Mouse (Mus musculus) c-Kit-negative CD71-positive TER-119-positive erythroid progenitor cells, embryonic 14.5 days (primary cell): ENCODE results near the gene Olfr101.
A peak's percentile ranks its signal among the peaks of the same experiment; 100 is the strongest.

Experiments used
- DNase-seq: peaks from one replicate; pipeline ENCODE4 v3.0.0-alpha.2; 2013; ENCODE audit warnings: low read depth, low spot score

Olfr101 gene

GRCm38 (mm10) chr17:37304213-37304612 lies at the start of gene Olfr101:
TSS of gene Olfr101 (minus strand) at chr17:37304313.
- DNase-seq: no peak

GRCm38 (mm10) chr17:37339598-37339997 lies 35.5 kb upstream of the Olfr101 start, which contains the start of gene Olfr103:
TSS of gene Olfr103 (minus strand) at chr17:37339698.
- DNase-seq: no peak

GRCm38 (mm10) chr17:37316954-37317353 lies 12.8 kb upstream of the Olfr101 start, which contains the start of gene Olfr102:
TSS of gene Olfr102 (minus strand) at chr17:37317054.
- no peak for DNase-seq

DNA sequence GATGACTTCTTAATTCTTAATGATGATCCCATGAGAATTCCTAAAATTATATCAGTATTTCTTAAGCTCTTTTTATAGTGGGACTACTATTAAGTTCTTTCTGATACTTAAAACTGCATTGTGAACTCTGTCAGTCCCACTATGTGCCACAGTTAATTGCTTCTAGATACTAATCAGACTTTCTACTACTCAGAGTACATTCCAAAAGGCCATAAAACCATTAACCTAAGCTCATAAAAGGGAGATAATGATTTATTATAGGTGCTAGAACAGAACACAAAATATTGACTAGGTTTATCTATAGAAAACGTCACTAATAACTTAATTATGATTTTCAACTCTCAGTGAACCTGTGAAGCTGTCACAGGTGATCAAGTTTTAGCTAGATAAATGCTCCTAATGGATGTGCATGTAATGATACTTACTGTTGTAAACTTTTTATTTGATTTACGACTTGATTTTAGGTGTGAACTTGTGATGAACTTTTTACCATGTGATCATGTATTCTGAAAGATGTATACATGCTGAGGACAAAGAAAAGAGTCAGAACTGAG lies 6.1 kb upstream of the Olfr101 start:
- no peak for DNase-seq

GRCm38 (mm10) chr17:37308483-37308882 lies 4.4 kb upstream of the Olfr101 start:
- DNase-seq: no peak

GRCm38 (mm10) chr17:37283360-37283759 lies 20.8 kb downstream of the Olfr101 start, which contains the start of gene Olfr99:
TSS of gene Olfr99 (minus strand) at chr17:37283460.
- no peak for DNase-seq

GRCm38 (mm10) chr17:37280331-37280730 lies 23.8 kb downstream of the Olfr101 start:
- no peak for DNase-seq

GRCm38 (mm10) chr17:37276573-37276972 lies 27.5 kb downstream of the Olfr101 start:
- no peak for DNase-seq

DNA sequence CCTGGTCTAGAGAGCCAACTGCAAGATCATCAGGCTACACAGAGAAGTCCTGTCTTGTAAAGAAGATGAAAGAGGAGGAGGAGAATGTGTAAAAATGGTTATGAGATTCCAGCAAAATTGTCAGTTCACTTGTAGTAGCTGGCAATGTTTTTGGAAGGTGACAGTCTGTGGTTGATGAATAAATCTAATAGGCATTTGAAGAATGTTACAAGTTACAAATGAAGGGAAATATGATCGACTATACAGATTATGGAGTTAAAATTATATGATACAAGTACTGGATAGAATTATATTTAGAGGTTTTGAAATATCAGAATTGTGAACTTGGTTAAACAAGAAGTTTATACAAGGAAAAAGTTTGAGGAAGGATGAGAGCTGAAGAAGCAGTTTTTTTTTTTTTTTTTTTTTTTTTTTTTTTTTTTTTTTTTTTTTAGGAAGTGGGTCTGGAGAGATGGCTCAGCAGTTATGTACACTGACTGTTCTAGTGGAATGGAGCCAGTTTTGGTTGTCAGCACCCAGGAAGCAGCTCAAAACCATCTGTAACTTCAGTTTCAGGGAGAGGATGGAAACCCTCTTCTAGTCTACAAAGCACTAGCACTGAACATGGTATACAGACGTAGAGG lies 28.4 kb downstream of the Olfr101 start:
- no peak for DNase-seq

GRCm38 (mm10) chr17:37270702-37271092 lies 33.4 kb downstream of the Olfr101 start:
- no peak for DNase-seq

DNA sequence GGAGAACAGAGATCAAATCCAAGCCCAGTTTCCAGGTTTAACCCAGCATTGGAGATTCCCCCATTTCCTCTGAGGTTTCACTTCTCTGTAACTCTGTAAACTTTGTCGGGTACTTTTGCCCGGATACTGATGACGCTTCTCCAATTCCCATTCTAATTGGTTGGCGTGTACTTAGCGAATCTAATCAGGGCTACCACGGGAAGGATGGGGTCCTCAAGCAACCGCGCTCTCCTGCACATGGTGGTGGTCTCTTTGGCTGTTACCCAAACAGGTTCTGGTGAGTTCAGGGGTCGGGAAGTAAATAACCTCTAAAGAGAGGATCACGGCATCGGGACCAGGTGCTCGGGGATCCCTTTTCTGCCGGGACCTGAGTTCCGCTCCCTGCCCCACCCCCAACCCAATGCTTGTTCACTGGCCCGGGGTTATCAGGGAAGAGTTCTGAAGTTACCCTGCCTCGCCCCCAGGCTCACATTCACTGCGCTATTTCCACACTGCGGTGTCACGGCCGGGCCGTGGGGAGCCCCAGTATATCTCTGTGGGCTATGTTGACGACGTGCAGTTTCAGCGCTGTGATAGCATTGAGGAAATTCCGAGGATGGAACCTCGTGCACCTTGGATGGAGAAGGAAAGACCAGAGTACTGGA lies 33.9 kb downstream of the Olfr101 start, which contains the start of gene H2-M3:
H2-M3 (plus strand) TSS at position 163 of the 644 bp plus-strand sequence.
- peak; percentile 13 for DNase-seq

- no peak for DNase-seq
Measured at GRCm38 (mm10) chr17:37263626-37264025, 40.5 kb downstream of the Olfr101 start, which contains the start of gene Olfr98. TSS of gene Olfr98 (minus strand) at chr17:37263749.

DNA sequence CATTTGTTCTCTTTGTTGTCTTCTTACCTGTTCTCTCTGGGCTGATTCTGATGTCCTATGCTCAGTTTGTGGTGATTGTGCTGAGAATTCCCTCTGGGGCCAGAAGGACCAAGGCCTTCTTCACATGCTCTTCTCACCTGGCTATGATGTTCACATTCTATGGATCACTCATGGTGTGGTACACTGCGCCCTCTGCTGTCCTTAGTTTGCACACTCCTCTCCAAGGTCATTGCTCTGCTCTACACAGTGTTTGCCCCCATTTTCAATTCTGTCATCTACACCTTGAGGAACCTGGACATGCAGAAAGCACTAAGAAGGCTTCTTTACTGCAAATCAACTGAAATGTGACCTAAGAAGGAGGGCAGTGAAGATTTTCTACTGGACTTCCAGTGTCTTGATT lies 53.6 kb downstream of the Olfr101 start:
- DNase-seq: no peak

GRCm38 (mm10) chr17:37249460-37249859 lies 54.7 kb downstream of the Olfr101 start:
- no peak for DNase-seq
